ENCODE assay signal across 11 mouse cellular contexts in the genomic region with DNA sequence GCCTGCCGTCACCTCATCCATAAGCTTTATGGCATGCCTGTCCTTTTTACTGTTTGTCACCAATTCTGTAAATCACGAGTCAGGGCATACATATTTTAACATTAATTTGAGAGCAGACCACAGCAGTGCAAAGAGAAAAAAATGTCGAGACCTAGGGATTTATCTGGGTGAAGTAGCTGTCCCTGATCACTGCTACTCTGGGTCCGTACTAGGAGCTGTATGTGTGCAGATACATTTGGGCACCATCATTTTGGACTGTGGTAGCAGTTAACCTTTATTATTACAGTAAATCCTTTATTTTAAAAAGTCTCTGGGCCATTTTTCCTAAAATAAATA.
DNase-seq lines count a peak whose midpoint lies in the region; ATAC-seq lines count a peak whose summit lies in the region.
"Had no signal": no experiment of that assay in that cellular context is flagged by ENCODE, and none has a peak within 500 bp of the region (broad histone marks: within the 10 kb centered on the region; RNA-seq: fewer than 3 reads in every experiment).

No protein-coding gene starts in this region.

- no peaks in the 10 kb centered on the region for H3K9me3 ChIP-seq in embryonic facial prominence, embryonic 13.5 days
- H3K9me3 ChIP-seq in embryonic facial prominence, embryonic 10.5 days = no peaks in the 10 kb centered on the region
- no peaks in the 10 kb centered on the region for H3K9me3 ChIP-seq in embryonic facial prominence, embryonic 14.5 days (ENCODE audit: control insufficient read depth, low read length)
- no peaks in the 10 kb centered on the region for H3K9me3 ChIP-seq in hindbrain, embryonic 13.5 days
- H3K9me3 ChIP-seq in midbrain, embryonic 16.5 days (replicated peaks; ENCODE audit: control insufficient read depth, low read length, poor library complexity, severe bottlenecking) = no peaks in the 10 kb centered on the region
- H3K9me3 ChIP-seq: kidney, embryonic 15.5 days had no signal

- H3K9ac ChIP-seq in embryonic facial prominence, embryonic 13.5 days = no peak overlapping the region
- no peak overlapping the region for H3K9ac ChIP-seq in embryonic facial prominence, embryonic 14.5 days (ENCODE audit: low read depth, low read length)
- peak overlapping the region; percentile 53; the same call in 1 of the 2 replicates for H3K9ac ChIP-seq in hindbrain, embryonic 13.5 days
- H3K9ac ChIP-seq in midbrain, embryonic 16.5 days (ENCODE audit: low read depth, low read length) = peak overlapping the region; percentile 53
- H3K9ac ChIP-seq: kidney, embryonic 15.5 days had no signal

- H3K4me3 ChIP-seq in embryonic facial prominence, embryonic 13.5 days = no peak overlapping the region
- H3K4me3 ChIP-seq in embryonic facial prominence, embryonic 10.5 days = no peak overlapping the region
- no peak overlapping the region for H3K4me3 ChIP-seq in embryonic facial prominence, embryonic 14.5 days (ENCODE audit: low read depth, low read length)
- no peak overlapping the region for H3K4me3 ChIP-seq in hindbrain, embryonic 13.5 days
- no peak overlapping the region for H3K4me3 ChIP-seq in midbrain, embryonic 16.5 days (ENCODE audit: low read depth, low read length)
- H3K4me3 ChIP-seq: kidney, embryonic 15.5 days had no signal

- H3K4me1 ChIP-seq in embryonic facial prominence, embryonic 13.5 days = peaks cover 16% of the 10 kb centered on the region
- H3K4me1 ChIP-seq in embryonic facial prominence, embryonic 10.5 days = no peaks in the 10 kb centered on the region
- peaks cover 8% of the 10 kb centered on the region; the same call in 1 of the 2 replicates for H3K4me1 ChIP-seq in embryonic facial prominence, embryonic 14.5 days (ENCODE audit: control insufficient read depth, insufficient read depth, low read length)
- peaks cover 51% of the 10 kb centered on the region for H3K4me1 ChIP-seq in hindbrain, embryonic 13.5 days (replicated peaks)
- H3K4me1 ChIP-seq in midbrain, embryonic 16.5 days (ENCODE audit: control insufficient read depth, insufficient read depth, low read length) = peaks cover 37% of the 10 kb centered on the region

- no peaks in the 10 kb centered on the region for H3K36me3 ChIP-seq in embryonic facial prominence, embryonic 13.5 days
- H3K36me3 ChIP-seq in embryonic facial prominence, embryonic 10.5 days (replicated peaks) = no peaks in the 10 kb centered on the region
- H3K36me3 ChIP-seq in embryonic facial prominence, embryonic 14.5 days (ENCODE audit: control insufficient read depth, insufficient read depth, low read length) = no peaks in the 10 kb centered on the region
- H3K36me3 ChIP-seq in hindbrain, embryonic 13.5 days = no peaks in the 10 kb centered on the region
- H3K36me3 ChIP-seq in midbrain, embryonic 16.5 days (ENCODE audit: control insufficient read depth, insufficient read depth, low read length) = no peaks in the 10 kb centered on the region
- H3K36me3 ChIP-seq: kidney, embryonic 15.5 days had no signal

- H3K27me3 ChIP-seq in embryonic facial prominence, embryonic 13.5 days = no peaks in the 10 kb centered on the region
- no peaks in the 10 kb centered on the region for H3K27me3 ChIP-seq in embryonic facial prominence, embryonic 10.5 days (replicated peaks; ENCODE audit: low read depth, poor library complexity, severe bottlenecking)
- H3K27me3 ChIP-seq in embryonic facial prominence, embryonic 14.5 days (replicated peaks; ENCODE audit: control insufficient read depth, insufficient read depth, low read length) = no peaks in the 10 kb centered on the region
- H3K27me3 ChIP-seq in hindbrain, embryonic 13.5 days = no peaks in the 10 kb centered on the region
- no peaks in the 10 kb centered on the region for H3K27me3 ChIP-seq in midbrain, embryonic 16.5 days (ENCODE audit: control insufficient read depth, insufficient read depth, low read depth, low read length)

- H3K27ac ChIP-seq in embryonic facial prominence, embryonic 13.5 days = no peak overlapping the region
- H3K27ac ChIP-seq in embryonic facial prominence, embryonic 10.5 days (replicated peaks) = no peak overlapping the region
- no peak overlapping the region for H3K27ac ChIP-seq in embryonic facial prominence, embryonic 14.5 days (replicated peaks; ENCODE audit: low read depth, low read length)
- H3K27ac ChIP-seq in hindbrain, embryonic 13.5 days = peak overlapping the region; percentile 94
- H3K27ac ChIP-seq in midbrain, embryonic 16.5 days (ENCODE audit: low read length) = peak overlapping the region; percentile 92
- H3K27ac ChIP-seq: kidney, embryonic 15.5 days; macrophage had no signal

- DNase-seq in embryonic facial prominence, embryonic 10.5 days (ENCODE audit: low spot score) = no peak
- no peak for DNase-seq in embryonic facial prominence, embryonic 14.5 days (ENCODE audit: low spot score)
- no peak for DNase-seq in adrenal gland, adult (ENCODE audit: inconsistent age in 2 of 2, low spot score in 1 of 2)
- DNase-seq in adrenal gland, postnatal 36 days = no peak
- DNase-seq: lung, adult 2 months had no signal

- WGBS in embryonic facial prominence, embryonic 13.5 days = 58% methylated on average over 4 of the region's 4 CpGs
- WGBS in embryonic facial prominence, embryonic 10.5 days = 80% methylated on average over 4 of the region's 4 CpGs
- WGBS in embryonic facial prominence, embryonic 14.5 days = 65% methylated on average over 4 of the region's 4 CpGs
- 19% methylated on average over 4 of the region's 4 CpGs for WGBS in hindbrain, embryonic 13.5 days
- WGBS in midbrain, embryonic 16.5 days = 10% methylated on average over 4 of the region's 4 CpGs

- no peak for ATAC-seq in embryonic facial prominence, embryonic 13.5 days (ENCODE audit: insufficient number of reproducible peaks, insufficient read depth, low FRiP score, low TSS enrichment, low read depth)
- peak; percentile 3; the same call in 1 of the 2 replicates for ATAC-seq in embryonic facial prominence, embryonic 14.5 days (ENCODE audit: low read depth)
- peak; percentile 49; the same call in 1 of the 2 replicates for ATAC-seq in hindbrain, embryonic 13.5 days (ENCODE audit: low FRiP score)
- peak; percentile 56 for ATAC-seq in midbrain, embryonic 16.5 days
- no peak for ATAC-seq in megakaryocyte-erythroid progenitor cell, adult 5-6 weeks (replicated peaks; ENCODE audit: low FRiP score, low TSS enrichment, poor library complexity, severe bottlenecking)

- H3K4me2 ChIP-seq in embryonic facial prominence, embryonic 13.5 days = peak overlapping the region; percentile 19; the same call in 1 of the 2 replicates
- H3K4me2 ChIP-seq in embryonic facial prominence, embryonic 14.5 days (ENCODE audit: low read depth, low read length) = no peak overlapping the region
- H3K4me2 ChIP-seq in hindbrain, embryonic 13.5 days = peak overlapping the region; percentile 32
- peak overlapping the region; percentile 43 for H3K4me2 ChIP-seq in midbrain, embryonic 16.5 days (ENCODE audit: low read length)
- H3K4me2 ChIP-seq: kidney, embryonic 15.5 days had no signal

Comparison
In these comparisons a context has a peak if more than half of its experiments do, and no peak if none do; other contexts are left out.
1. ATAC-seq: peak in embryonic facial prominence, embryonic 14.5 days (single experiment), hindbrain, embryonic 13.5 days (single experiment) and midbrain, embryonic 16.5 days (single experiment); none in embryonic facial prominence, embryonic 13.5 days (single experiment) and megakaryocyte-erythroid progenitor cell, adult 5-6 weeks (single experiment).
2. H3K27ac ChIP-seq: peak in hindbrain, embryonic 13.5 days (single experiment) and midbrain, embryonic 16.5 days (single experiment); none in embryonic facial prominence, embryonic 13.5 days (single experiment), embryonic facial prominence, embryonic 10.5 days (single experiment) and embryonic facial prominence, embryonic 14.5 days (single experiment).
3. H3K9ac ChIP-seq: peak in hindbrain, embryonic 13.5 days (single experiment) and midbrain, embryonic 16.5 days (single experiment); none in embryonic facial prominence, embryonic 13.5 days (single experiment) and embryonic facial prominence, embryonic 14.5 days (single experiment).